Mouse (Mus musculus) kidney, embryonic 16.5 days (tissue): ENCODE measurements at regions not wholly inside any gene's neighbourhood (a gene's known extent, or its start where the extent isn't known, plus 50 kb on each side); places are given as distances from the start of the nearest gene placed in this dataset.

ENCODE experiments used
- ATAC-seq: fragments of 200-750 bp; cut with Nextera tagmentation; 2 replicates; pipeline ENCODE4 v1.8.0; 2017; ENCODE audit warnings: moderate TSS enrichment; ENCODE audit not compliant: low FRiP score, low TSS enrichment
- H3K27ac ChIP-seq: fragments of 300-500 bp; sonication (generic); 2 replicates; pipeline ENCODE4 v1.5.1; 2014; ENCODE audit warnings: low read length
- H3K27me3 ChIP-seq: fragments of 300-500 bp; sonication (generic); 2 replicates; pipeline ENCODE4 v1.6.1; 2014; ENCODE audit warnings: low read length, control low read depth, mixed read lengths; ENCODE audit not compliant: insufficient read depth
- H3K36me3 ChIP-seq: fragments of 300-500 bp; sonication (generic); 2 replicates; pipeline ENCODE4 v1.6.1; 2014; ENCODE audit warnings: low read length, control low read depth, mixed read lengths; ENCODE audit not compliant: insufficient read depth
- H3K4me1 ChIP-seq: fragments of 300-500 bp; sonication (generic); 2 replicates; pipeline ENCODE4 v1.6.1; 2014; ENCODE audit warnings: low read length, control low read depth, mixed read lengths; ENCODE audit not compliant: insufficient read depth
- H3K4me2 ChIP-seq: fragments of 300-500 bp; sonication (generic); replicated peaks from 2 replicates; pipeline ENCODE4 v1.6.1; 2014; ENCODE audit warnings: low read depth, low read length
- H3K4me3 ChIP-seq: fragments of 300-500 bp; sonication (generic); 2 replicates; pipeline ENCODE4 v1.5.1; 2014; ENCODE audit warnings: mild to moderate bottlenecking, low read length
- H3K9ac ChIP-seq: fragments of 300-500 bp; sonication (generic); replicated peaks from 2 replicates; pipeline ENCODE4 v1.6.1; 2014; ENCODE audit warnings: low read length
- H3K9me3 ChIP-seq: fragments of 300-500 bp; sonication (generic); 2 replicates; pipeline ENCODE4 v1.6.1; 2016; ENCODE audit warnings: low read length, control low read depth
- WGBS: fragments of 180-500 bp; shearing (Covaris S2); extraction: QIAGEN DNeasy Blood & Tissue Kit; methylation state at CpG from one replicate; pipeline ENCODE4 v1.1.7; 2014; 5-methylcytosine and 5-hydroxymethylcytosine counted together

- H3K4me3 ChIP-seq = no peak overlapping the region
- no peaks in the 10 kb centered on the region for H3K4me1 ChIP-seq
- H3K27me3 ChIP-seq = no peaks in the 10 kb centered on the region
- no peaks in the 10 kb centered on the region for H3K36me3 ChIP-seq
- no peaks in the 10 kb centered on the region for H3K9me3 ChIP-seq
- H3K9ac ChIP-seq = no peak overlapping the region
- H3K4me2 ChIP-seq = no peak overlapping the region
- 36% methylated on average over 5 of the region's 5 CpGs for WGBS
- no peak for ATAC-seq
- H3K27ac ChIP-seq = no peak overlapping the region
Measured at GRCm38 (mm10) chr7:82047456-82047855, 55.4 kb upstream of the Bnc1 start.

- Histone ChIP-seq H3K9me3 (no peaks in the 10 kb centered on the region), H3K9ac (no peak overlapping the region), H3K4me2 (no peak overlapping the region), H3K4me1 (no peaks in the 10 kb centered on the region; the same call in 1 of the 2 replicates), H3K36me3 (no peaks in the 10 kb centered on the region), H3K27ac (no peak overlapping the region), H3K4me3 (no peak overlapping the region), H3K27me3 (no peaks in the 10 kb centered on the region)
- 87% methylated on average over 4 of the region's 4 CpGs for WGBS
- no peak for ATAC-seq
Measured at GRCm38 (mm10) chr7:82053411-82053810, 61.3 kb upstream of the Bnc1 start.

- no peak overlapping the region for H3K27ac ChIP-seq
- H3K27me3 ChIP-seq = no peaks in the 10 kb centered on the region
- peak overlapping the region; percentile 44 for H3K4me2 ChIP-seq
- H3K4me1 ChIP-seq = no peaks in the 10 kb centered on the region; the same call in 1 of the 2 replicates
- 5% methylated on average over 21 of the region's 21 CpGs for WGBS
- H3K9me3 ChIP-seq = no peaks in the 10 kb centered on the region
- ATAC-seq = peak; percentile 73; the same call in 1 of the 2 replicates
- H3K9ac ChIP-seq = peak overlapping the region; percentile 36; the same call in 1 of the 2 replicates
- peak overlapping the region; percentile 19 for H3K4me3 ChIP-seq
- H3K36me3 ChIP-seq = no peaks in the 10 kb centered on the region
Measured at GRCm38 (mm10) chr7:82056551-82057230, 64.6 kb upstream of the Bnc1 start.

- H3K9ac ChIP-seq = no peak overlapping the region
- H3K27me3 ChIP-seq = no peaks in the 10 kb centered on the region
- no peaks in the 10 kb centered on the region for H3K4me1 ChIP-seq
- no peak overlapping the region for H3K27ac ChIP-seq
- H3K9me3 ChIP-seq = no peaks in the 10 kb centered on the region
- H3K4me3 ChIP-seq = no peak overlapping the region
- ATAC-seq = no peak
- H3K4me2 ChIP-seq = no peak overlapping the region
- 61% methylated on average over 7 of the region's 7 CpGs for WGBS
- H3K36me3 ChIP-seq = no peaks in the 10 kb centered on the region
Measured at GRCm38 (mm10) chr7:82063407-82063806, 71.3 kb upstream of the Bnc1 start.

GRCm38 (mm10) chr7:82069629-82070450 lies 77.7 kb upstream of the Bnc1 start:
- no peak overlapping the region for H3K4me2 ChIP-seq
- no peak overlapping the region for H3K4me3 ChIP-seq
- ATAC-seq = no peak
- H3K9me3 ChIP-seq = no peaks in the 10 kb centered on the region
- no peak overlapping the region for H3K27ac ChIP-seq
- WGBS = 78% methylated on average over 7 of the region's 7 CpGs
- H3K27me3 ChIP-seq = 0 out of 2 replicates have a peak, but pooled peaks cover 5% of the 10 kb centered on the region
- H3K4me1 ChIP-seq = no peaks in the 10 kb centered on the region
- no peak overlapping the region for H3K9ac ChIP-seq
- H3K36me3 ChIP-seq = no peaks in the 10 kb centered on the region

GRCm38 (mm10) chr7:82070946-82071727 lies 79.0 kb upstream of the Bnc1 start:
- Histone ChIP-seq H3K36me3 (no peaks in the 10 kb centered on the region), H3K4me1 (no peaks in the 10 kb centered on the region), H3K9ac (no peak overlapping the region), H3K9me3 (no peaks in the 10 kb centered on the region), H3K4me2 (no peak overlapping the region), H3K27ac (no peak overlapping the region), H3K4me3 (no peak overlapping the region), H3K27me3 (0 out of 2 replicates have a peak, but pooled peaks cover 5% of the 10 kb centered on the region)
- WGBS = 84% methylated on average over 10 of the region's 10 CpGs
- ATAC-seq = no peak

GRCm38 (mm10) chr7:82075359-82075758 lies 83.3 kb upstream of the Bnc1 start:
- Histone ChIP-seq H3K9me3 (no peaks in the 10 kb centered on the region), H3K4me3 (no peak overlapping the region), H3K4me1 (no peaks in the 10 kb centered on the region), H3K9ac (no peak overlapping the region), H3K27me3 (no peaks in the 10 kb centered on the region), H3K27ac (no peak overlapping the region), H3K36me3 (no peaks in the 10 kb centered on the region), H3K4me2 (no peak overlapping the region)
- 82% methylated on average over 2 of the region's 2 CpGs for WGBS
- ATAC-seq = no peak

- Histone ChIP-seq H3K4me1 (no peaks in the 10 kb centered on the region), H3K36me3 (no peaks in the 10 kb centered on the region), H3K4me2 (no peak overlapping the region), H3K27me3 (no peaks in the 10 kb centered on the region), H3K4me3 (no peak overlapping the region), H3K27ac (no peak overlapping the region), H3K9ac (no peak overlapping the region), H3K9me3 (no peaks in the 10 kb centered on the region)
- ATAC-seq = no peak
- 39% methylated on average over 3 of the region's 3 CpGs for WGBS
Measured at GRCm38 (mm10) chr7:82081851-82082250, 89.8 kb upstream of the Bnc1 start.

GRCm38 (mm10) chr7:82082883-82083282 lies 90.8 kb upstream of the Sh3gl3 start:
- no peak for ATAC-seq
- H3K27ac ChIP-seq = no peak overlapping the region
- no peaks in the 10 kb centered on the region for H3K4me1 ChIP-seq
- H3K9me3 ChIP-seq = no peaks in the 10 kb centered on the region
- H3K9ac ChIP-seq = no peak overlapping the region
- no peak overlapping the region for H3K4me2 ChIP-seq
- H3K36me3 ChIP-seq = no peaks in the 10 kb centered on the region
- no peak overlapping the region for H3K4me3 ChIP-seq
- no peaks in the 10 kb centered on the region for H3K27me3 ChIP-seq
- 47% methylated on average over 6 of the region's 6 CpGs for WGBS
